Mouse (Mus musculus): ENCODE data around the gene Ndufaf7. TPM values are rescaled to one million over a fixed set of nuclear protein-coding genes. Genes with fewer than 3 reads are reported as not detected.
A peak's percentile ranks its signal among the peaks of the same experiment; 100 is the strongest.

The Ndufaf7 gene
- total and polyA plus RNA-seq, 3 experiments: 4.0 to 49.4 (median 40.0) TPM

GRCm38 (mm10) chr17:78903158-78903557, 33.8 kb upstream of the Ndufaf7 start:
- no peak for DNase-seq (ENCODE audit: low spot score)
- peaks cover 4% of the 10 kb centered on the region; the same call in 1 of the 2 replicates for H3K4me1 ChIP-seq (ENCODE audit: insufficient read depth, low read depth, low read length)
- peak; percentile 40 for ATAC-seq (ENCODE audit: extremely low read depth, insufficient number of reproducible peaks, low FRiP score, poor library complexity, severe bottlenecking)
- peaks cover 15% of the 10 kb centered on the region; the same call in 1 of the 2 replicates for H3K27me3 ChIP-seq (ENCODE audit: insufficient read depth, low read length)
- H3K4me3 ChIP-seq (ENCODE audit: low read depth, low read length): no peak overlapping the region
- no peaks in the 10 kb centered on the region for H3K36me3 ChIP-seq (replicated peaks)
- TF ChIP-seq GATA2 (IDR thresholded peaks at IDR 0.05; ENCODE audit: borderline replicate concordance, low read depth, low read length) (no peak), POLR2AphosphoS5 (IDR thresholded peaks at IDR 0.05; ENCODE audit: insufficient replicate concordance, low read depth, low read length) (no peak), TAL1 (conservative IDR thresholded peaks at IDR 0.05; ENCODE audit: low read depth, low read length) (no peak)
- no peaks in the 10 kb centered on the region for H3K9me3 ChIP-seq (replicated peaks)

DNA sequence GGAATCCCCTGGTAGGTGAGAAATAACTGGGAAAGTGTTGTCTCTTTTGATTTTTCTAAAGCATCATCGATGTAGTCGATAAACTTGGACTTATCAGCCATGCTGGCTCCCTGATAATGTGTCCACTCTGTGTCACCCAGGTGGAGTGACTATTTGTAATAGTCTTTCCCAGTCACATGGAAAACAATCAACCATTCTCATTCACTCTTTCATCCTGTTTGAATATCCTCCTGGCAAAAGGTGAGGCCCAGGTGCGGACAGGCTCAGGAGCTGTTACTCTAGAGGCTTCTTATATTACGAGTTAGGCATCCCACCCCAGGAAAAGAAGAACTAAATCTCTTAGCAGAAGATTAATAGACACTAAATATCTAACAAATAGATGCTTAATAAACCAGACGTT, 30.0 kb upstream of the Ndufaf7 start, which contains the start of gene Sult6b1:
Gene Sult6b1 (minus strand): TSS at position 101 of the 400 bp plus-strand sequence.
- Histone ChIP-seq H3K9me3 (replicated peaks) (no peaks in the 10 kb centered on the region), H3K4me1 (ENCODE audit: insufficient read depth, low read depth, low read length) (peaks cover 4% of the 10 kb centered on the region; the same call in 1 of the 2 replicates), H3K4me3 (ENCODE audit: low read depth, low read length) (no peak within 1 kb of the TSS), H3K36me3 (replicated peaks) (no peaks in the 10 kb centered on the region), H3K27me3 (ENCODE audit: insufficient read depth, low read length) (peaks cover 14% of the 10 kb centered on the region; the same call in 1 of the 2 replicates)
- TF ChIP-seq TAL1 (conservative IDR thresholded peaks at IDR 0.05; ENCODE audit: low read depth, low read length): no peak
- no peak for TF ChIP-seq POLR2AphosphoS5 (IDR thresholded peaks at IDR 0.05; ENCODE audit: insufficient replicate concordance, low read depth, low read length)
- TF ChIP-seq GATA1 (IDR thresholded peaks at IDR 0.05; ENCODE audit: borderline replicate concordance, low read length): no peak
- TF ChIP-seq CTCF (IDR thresholded peaks at IDR 0.05; ENCODE audit: low read depth, low read length): no peak
- TF ChIP-seq GATA2 (IDR thresholded peaks at IDR 0.05; ENCODE audit: borderline replicate concordance, low read depth, low read length): no peak
- no peak for ATAC-seq (ENCODE audit: extremely low read depth, insufficient number of reproducible peaks, low FRiP score, poor library complexity, severe bottlenecking)
- no peak for DNase-seq (ENCODE audit: low spot score)

DNA sequence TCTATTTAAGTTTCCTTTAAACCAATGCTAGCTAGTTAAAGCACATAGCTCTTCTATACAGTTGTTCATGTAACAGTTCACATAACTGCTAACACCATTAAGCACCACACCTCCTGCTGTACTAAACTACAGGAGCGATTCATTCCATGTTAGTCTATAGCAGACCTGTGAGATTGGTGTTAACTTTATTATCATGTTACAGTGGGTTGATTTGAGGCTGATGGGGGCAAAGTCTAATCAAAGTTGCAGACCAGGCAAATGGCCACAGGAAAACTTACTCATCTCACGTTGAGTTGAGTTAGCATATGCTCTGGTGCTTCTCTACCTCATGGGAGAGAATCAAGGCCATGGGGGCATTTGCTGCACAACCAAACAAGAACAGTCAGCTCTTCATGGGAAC, 27.6 kb upstream of the Ndufaf7 start:
- DNase-seq (ENCODE audit: low spot score): no peak
- no peak for ATAC-seq (ENCODE audit: extremely low read depth, insufficient number of reproducible peaks, low FRiP score, poor library complexity, severe bottlenecking)
- H3K9me3 ChIP-seq (replicated peaks): no peaks in the 10 kb centered on the region
- no peak for TF ChIP-seq TAL1 (conservative IDR thresholded peaks at IDR 0.05; ENCODE audit: low read depth, low read length)
- no peak for TF ChIP-seq GATA1 (IDR thresholded peaks at IDR 0.05; ENCODE audit: borderline replicate concordance, low read length)
- TF ChIP-seq GATA2 (IDR thresholded peaks at IDR 0.05; ENCODE audit: borderline replicate concordance, low read depth, low read length): no peak
- no peak for TF ChIP-seq POLR2AphosphoS5 (IDR thresholded peaks at IDR 0.05; ENCODE audit: insufficient replicate concordance, low read depth, low read length)
- no peak for TF ChIP-seq CTCF (IDR thresholded peaks at IDR 0.05; ENCODE audit: low read depth, low read length)
- H3K4me3 ChIP-seq (ENCODE audit: low read depth, low read length): no peak overlapping the region
- peaks cover 14% of the 10 kb centered on the region; the same call in 1 of the 2 replicates for H3K27me3 ChIP-seq (ENCODE audit: insufficient read depth, low read length)
- no peaks in the 10 kb centered on the region for H3K36me3 ChIP-seq (replicated peaks)
- no peaks in the 10 kb centered on the region; the same call in 1 of the 2 replicates for H3K4me1 ChIP-seq (ENCODE audit: insufficient read depth, low read depth, low read length)

DNA sequence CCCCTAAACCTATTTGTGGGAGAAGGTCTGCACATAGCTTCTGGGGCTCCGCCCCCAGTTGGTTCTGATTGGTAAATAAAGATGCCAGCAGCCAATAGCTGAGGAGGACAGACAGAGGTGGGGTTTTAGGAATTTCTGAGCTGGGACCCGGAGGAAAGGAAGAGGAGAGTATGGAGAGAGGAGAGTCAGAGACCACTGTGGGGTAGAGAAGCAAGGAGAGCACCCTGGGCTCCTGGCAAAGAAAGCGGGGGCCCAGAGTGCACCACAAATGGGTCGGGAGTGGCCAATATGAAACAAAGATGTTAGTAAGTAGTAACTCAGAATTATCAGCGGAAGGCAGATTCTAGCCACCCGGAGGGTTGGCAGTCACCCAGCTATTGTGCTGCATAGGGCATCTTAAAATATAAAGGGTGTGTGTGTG, 24.1 kb upstream of the Ndufaf7 start:
- TF ChIP-seq POLR2AphosphoS5 (IDR thresholded peaks at IDR 0.05; ENCODE audit: insufficient replicate concordance, low read depth, low read length) (no peak), GATA1 (IDR thresholded peaks at IDR 0.05; ENCODE audit: borderline replicate concordance, low read length) (no peak), GATA2 (IDR thresholded peaks at IDR 0.05; ENCODE audit: borderline replicate concordance, low read depth, low read length) (no peak), CTCF (IDR thresholded peaks at IDR 0.05; ENCODE audit: low read depth, low read length) (no peak), TAL1 (conservative IDR thresholded peaks at IDR 0.05; ENCODE audit: low read depth, low read length) (no peak)
- H3K27me3 ChIP-seq (ENCODE audit: insufficient read depth, low read length): peaks cover 4% of the 10 kb centered on the region; the same call in 1 of the 2 replicates
- no peaks in the 10 kb centered on the region for H3K9me3 ChIP-seq (replicated peaks)
- no peak overlapping the region for H3K4me3 ChIP-seq (ENCODE audit: low read depth, low read length)
- H3K36me3 ChIP-seq (replicated peaks): peaks cover 5% of the 10 kb centered on the region
- no peak for ATAC-seq (ENCODE audit: extremely low read depth, insufficient number of reproducible peaks, low FRiP score, poor library complexity, severe bottlenecking)
- H3K4me1 ChIP-seq (ENCODE audit: insufficient read depth, low read depth, low read length): peaks cover 19% of the 10 kb centered on the region
- no peak for DNase-seq (ENCODE audit: low spot score)

- H3K36me3 ChIP-seq (replicated peaks): peaks cover 14% of the 10 kb centered on the region
- H3K9me3 ChIP-seq (replicated peaks): no peaks in the 10 kb centered on the region
- DNase-seq (ENCODE audit: low spot score) (no peak), ATAC-seq (ENCODE audit: extremely low read depth, insufficient number of reproducible peaks, low FRiP score, poor library complexity, severe bottlenecking) (no peak)
- H3K27me3 ChIP-seq (ENCODE audit: insufficient read depth, low read length): no peaks in the 10 kb centered on the region
- peaks cover 19% of the 10 kb centered on the region for H3K4me1 ChIP-seq (ENCODE audit: insufficient read depth, low read depth, low read length)
- no peak for TF ChIP-seq GATA2 (IDR thresholded peaks at IDR 0.05; ENCODE audit: borderline replicate concordance, low read depth, low read length)
- H3K4me3 ChIP-seq (ENCODE audit: low read depth, low read length): no peak overlapping the region
These were observed 23.0 kb upstream of the Ndufaf7 start for GRCm38 (mm10) chr17:78913921-78914320.

- H3K36me3 ChIP-seq (replicated peaks): peaks cover 29% of the 10 kb centered on the region
- DNase-seq (ENCODE audit: low spot score) (no peak), ATAC-seq (ENCODE audit: extremely low read depth, insufficient number of reproducible peaks, low FRiP score, poor library complexity, severe bottlenecking) (no peak)
- H3K9me3 ChIP-seq (replicated peaks): no peaks in the 10 kb centered on the region
- peaks cover 19% of the 10 kb centered on the region for H3K4me1 ChIP-seq (ENCODE audit: insufficient read depth, low read depth, low read length)
- H3K4me3 ChIP-seq (ENCODE audit: low read depth, low read length): peak overlapping the region; percentile 81
- no peak for TF ChIP-seq CTCF (IDR thresholded peaks at IDR 0.05; ENCODE audit: low read depth, low read length)
- no peak for TF ChIP-seq GATA2 (IDR thresholded peaks at IDR 0.05; ENCODE audit: borderline replicate concordance, low read depth, low read length)
- TF ChIP-seq GATA1 (IDR thresholded peaks at IDR 0.05; ENCODE audit: borderline replicate concordance, low read length): no peak
- TF ChIP-seq TAL1 (conservative IDR thresholded peaks at IDR 0.05; ENCODE audit: low read depth, low read length): no peak
- no peak for TF ChIP-seq POLR2AphosphoS5 (IDR thresholded peaks at IDR 0.05; ENCODE audit: insufficient replicate concordance, low read depth, low read length)
- no peaks in the 10 kb centered on the region for H3K27me3 ChIP-seq (ENCODE audit: insufficient read depth, low read length)
These were observed 21.2 kb upstream of the Ndufaf7 start for GRCm38 (mm10) chr17:78915772-78916171.

All from G1E (cell line).